Mouse (Mus musculus): ENCODE data around the gene A1bg.

GRCm38 (mm10) chr15:60925686-60926085 is 2.9 kb upstream of the A1bg start:
- TF ChIP-seq ZC3H11A (IDR thresholded peaks at IDR 0.05; ENCODE audit: low read depth, low read length) (no peak), CTCF (conservative IDR thresholded peaks at IDR 0.05 in 1 of 2, IDR thresholded peaks at IDR 0.05 in 1 of 2; ENCODE audit: low read depth in 2 of 2, low read length in 2 of 2) (no peak), UBTF (IDR thresholded peaks at IDR 0.05; ENCODE audit: low read depth, low read length) (no peak), MAX (IDR thresholded peaks at IDR 0.05; ENCODE audit: low read length) (no peak), ZNF384 (IDR thresholded peaks at IDR 0.05; ENCODE audit: low read depth, low read length) (no peak), POLR2A (IDR thresholded peaks at IDR 0.05; ENCODE audit: low read depth, low read length) (no peak)
